Mouse (Mus musculus): ENCODE results near the gene Itga8.

Gene Itga8

DNA sequence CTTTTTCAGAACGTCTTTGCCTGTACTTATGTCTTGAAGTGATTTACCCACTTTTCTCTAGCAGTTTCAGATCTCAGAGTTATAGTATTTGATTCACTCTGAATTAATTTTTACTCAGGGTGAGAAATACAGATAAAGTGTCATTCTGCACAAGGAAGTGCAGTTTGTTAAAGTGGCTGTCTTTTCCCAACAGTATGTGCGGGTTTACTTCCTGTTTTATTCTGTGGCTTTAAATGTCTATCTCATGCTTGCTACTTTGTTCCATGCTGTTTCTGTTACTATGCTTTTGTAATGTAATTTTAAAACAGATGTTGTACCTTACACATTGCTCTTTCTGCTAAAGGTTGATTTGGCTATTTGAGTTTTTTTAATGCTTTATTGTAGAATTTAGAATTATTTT, 216.2 kb downstream of the Itga8 start:
- no peak for DNase-seq (ENCODE audit: low read depth)

DNA sequence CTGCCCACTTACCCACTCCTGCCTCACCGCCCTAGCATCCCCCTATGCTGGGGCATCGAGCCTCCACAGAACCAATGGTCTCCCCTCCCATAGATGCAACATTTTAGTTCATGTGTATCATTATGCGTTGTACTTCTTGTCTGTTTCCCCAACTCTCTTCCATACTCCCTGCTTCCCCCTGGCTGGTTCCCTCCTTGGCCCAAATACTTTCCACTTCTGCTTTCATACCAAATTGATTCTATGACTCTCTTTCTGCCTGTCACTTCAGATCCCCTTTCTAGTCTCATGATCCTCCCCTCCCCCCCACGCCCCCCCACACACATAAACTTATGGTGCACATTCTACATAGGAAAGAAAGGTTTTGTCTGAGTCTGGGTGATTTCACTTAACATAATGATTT, 217.4 kb downstream of the Itga8 start:
- DNase-seq (ENCODE audit: low read depth): no peak

DNA sequence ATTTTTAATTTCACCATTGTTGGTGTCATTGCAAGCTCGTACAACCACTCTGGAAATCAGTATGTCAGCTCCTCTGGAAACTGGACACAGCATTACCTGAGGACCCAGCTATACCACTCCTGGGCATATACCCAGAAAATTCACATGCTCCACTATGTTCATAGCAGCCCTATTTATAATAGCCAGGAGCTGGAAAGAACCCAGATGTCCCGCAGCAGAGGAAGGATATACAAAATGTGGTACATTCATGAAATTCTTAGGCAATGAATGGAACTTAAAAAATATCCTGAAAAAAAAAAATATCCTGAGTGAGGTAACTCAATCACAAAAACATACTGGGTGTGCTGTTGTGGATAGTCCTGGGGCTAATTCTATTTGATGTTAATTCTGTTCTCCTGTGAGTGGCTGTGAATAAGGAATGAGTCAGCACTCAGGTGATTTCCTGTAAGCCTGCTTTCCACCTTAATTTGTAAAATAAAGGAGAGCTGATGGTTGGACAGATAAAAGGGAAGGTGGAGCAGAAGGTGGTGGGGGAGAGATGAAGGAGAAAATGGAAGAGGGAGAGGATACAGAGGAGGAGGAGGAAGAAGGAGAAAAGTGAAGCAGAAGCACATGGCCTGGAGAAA, 224.3 kb downstream of the Itga8 start:
- no peak for DNase-seq (ENCODE audit: low read depth)

DNA sequence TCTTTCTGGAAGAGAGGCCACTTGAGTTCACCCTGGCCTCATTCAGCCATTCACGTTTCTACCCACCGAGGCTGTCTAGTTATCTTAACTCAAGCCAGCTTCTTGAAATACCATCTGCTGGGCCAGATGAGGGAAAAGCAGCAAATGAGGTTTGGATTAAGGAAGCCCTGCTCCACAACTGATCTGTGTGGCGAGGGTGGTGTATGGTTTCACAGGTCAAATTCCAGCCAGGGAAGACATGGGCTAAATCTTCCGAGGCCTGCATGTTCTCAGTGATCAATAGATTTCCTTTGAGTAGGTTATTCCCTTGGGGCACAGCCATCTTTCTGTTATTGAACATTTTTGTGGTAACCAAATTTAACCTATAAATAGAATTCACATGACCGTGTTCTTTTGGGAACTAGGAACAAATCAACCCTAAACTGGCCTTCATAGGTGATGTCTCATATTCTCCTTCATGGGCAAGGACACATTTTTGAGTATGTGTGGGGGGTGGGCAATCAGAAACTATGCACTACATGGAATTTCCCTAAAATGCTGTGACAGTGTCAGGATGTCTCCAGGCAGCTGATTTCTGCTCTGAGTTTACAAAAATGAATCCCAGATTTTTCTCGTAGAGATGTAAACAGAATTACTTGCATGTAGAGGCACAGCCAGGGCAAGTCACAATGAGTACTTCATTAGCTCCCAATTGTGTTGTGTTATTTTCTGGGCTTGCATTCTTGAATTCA, 235.9 kb downstream of the Itga8 start:
- no peak for DNase-seq (ENCODE audit: low read depth)

DNA sequence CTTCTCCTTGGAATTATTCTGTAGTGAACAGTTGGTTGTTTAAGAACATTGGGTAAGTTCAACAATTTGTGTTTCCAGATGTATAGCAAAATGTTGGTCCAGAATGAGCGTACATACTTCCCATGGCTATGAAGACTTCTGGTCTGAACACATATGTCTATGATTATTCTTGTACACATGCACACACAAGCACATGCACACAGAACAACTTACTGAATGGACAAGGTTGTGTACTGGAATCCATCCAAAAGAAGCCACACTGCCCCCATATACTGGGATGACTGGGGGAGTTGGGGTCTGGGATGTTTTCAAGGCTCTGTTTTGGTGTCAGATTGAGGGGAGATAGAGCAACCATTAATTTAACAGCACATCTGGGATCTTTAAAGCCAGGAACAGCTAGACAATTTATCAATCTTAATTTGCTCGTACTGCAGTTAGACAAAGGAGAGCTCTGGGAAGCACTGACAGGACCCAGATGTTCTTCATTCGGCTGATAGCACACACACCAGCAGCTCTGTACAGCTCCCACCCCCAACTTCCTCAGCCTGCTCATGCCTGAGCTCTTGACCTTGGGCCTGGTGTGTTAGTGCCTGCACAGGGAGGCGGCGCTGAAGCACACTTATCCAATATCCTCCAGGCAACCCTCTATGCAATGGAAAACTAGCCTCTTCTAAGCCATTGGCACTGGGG, 241.5 kb downstream of the Itga8 start:
- DNase-seq (ENCODE audit: low read depth): no peak
